Mouse (Mus musculus) kidney, postnatal 0 days (tissue): ENCODE data around the gene Dgkg. TPM values are rescaled to one million over a fixed set of nuclear protein-coding genes. Genes with fewer than 3 reads are reported as not detected.

Source experiments
- ATAC-seq: fragments of 200-750 bp; cut with Nextera tagmentation; replicated peaks from 2 replicates; pipeline ENCODE4 v1.8.0; 2017; ENCODE audit warnings: low read depth, moderate number of reproducible peaks, moderate TSS enrichment, moderate library complexity; ENCODE audit not compliant: low FRiP score
- DNase-seq: peaks from one replicate; pipeline ENCODE4 v3.0.0-alpha.2; 2016; ENCODE audit warnings: low spot score
- H3K27ac ChIP-seq: fragments of 300-500 bp; sonication (generic); 2 replicates; pipeline ENCODE4 v1.5.1; 2014; ENCODE audit warnings: mild to moderate bottlenecking
- H3K27me3 ChIP-seq: fragments of 300-500 bp; sonication (generic); 2 replicates; pipeline ENCODE4 v1.6.1; 2014; ENCODE audit warnings: low read length, mixed read lengths; ENCODE audit not compliant: insufficient read depth
- H3K36me3 ChIP-seq: fragments of 300-500 bp; sonication (generic); 2 replicates; pipeline ENCODE4 v1.6.1; 2014; ENCODE audit warnings: low read length, mixed read lengths; ENCODE audit not compliant: insufficient read depth
- H3K4me1 ChIP-seq: fragments of 300-500 bp; sonication (generic); replicated peaks from 2 replicates; pipeline ENCODE4 v1.6.1; 2014; ENCODE audit warnings: antibody characterized with exemption, low read length, mixed read lengths; ENCODE audit not compliant: insufficient read depth
- H3K4me2 ChIP-seq: fragments of 300-500 bp; sonication (generic); 2 replicates; pipeline ENCODE4 v1.6.1; 2014; ENCODE audit warnings: mild to moderate bottlenecking, low read length, moderate library complexity, mixed read lengths
- H3K4me3 ChIP-seq: fragments of 300-500 bp; sonication (generic); replicated peaks from 2 replicates; pipeline ENCODE4 v1.5.1; 2014; ENCODE audit warnings: low read depth, low read length
- H3K9ac ChIP-seq: fragments of 300-500 bp; sonication (generic); 2 replicates; pipeline ENCODE4 v1.6.1; 2014; ENCODE audit warnings: low read depth, low read length
- H3K9me3 ChIP-seq: fragments of 300-500 bp; sonication (generic); replicated peaks from 2 replicates; pipeline ENCODE4 v1.6.1; 2016; ENCODE audit warnings: low read length, inconsistent platforms, mixed read lengths
- CTCF ChIP-seq: IDR thresholded peaks from 2 replicates; pipeline ENCODE4 v1.5.1; 2016; ENCODE audit warnings: antibody characterized with exemption, low read depth, mild to moderate bottlenecking, moderate library complexity
- whole genome bisulfite sequencing: fragments of 180-500 bp; shearing (Covaris S2); extraction: QIAGEN DNeasy Blood & Tissue Kit; methylation state at CpG from one replicate; pipeline ENCODE4 v1.1.7; 2014; 5-methylcytosine and 5-hydroxymethylcytosine counted together
- polyA plus RNA-seq: library from polyadenylated mRNA; unstranded; fragments of >200 nt; fragmentation: Nextera tagmentation; extraction: Ambion mirVana; gene quantifications from 2 replicates; pipeline ENCODE4 v1.2.1, GENCODE M21; 2015

Gene Dgkg
- polyA plus RNA-seq, 1 experiment from 2014 or later, result 0.67 TPM

DNA sequence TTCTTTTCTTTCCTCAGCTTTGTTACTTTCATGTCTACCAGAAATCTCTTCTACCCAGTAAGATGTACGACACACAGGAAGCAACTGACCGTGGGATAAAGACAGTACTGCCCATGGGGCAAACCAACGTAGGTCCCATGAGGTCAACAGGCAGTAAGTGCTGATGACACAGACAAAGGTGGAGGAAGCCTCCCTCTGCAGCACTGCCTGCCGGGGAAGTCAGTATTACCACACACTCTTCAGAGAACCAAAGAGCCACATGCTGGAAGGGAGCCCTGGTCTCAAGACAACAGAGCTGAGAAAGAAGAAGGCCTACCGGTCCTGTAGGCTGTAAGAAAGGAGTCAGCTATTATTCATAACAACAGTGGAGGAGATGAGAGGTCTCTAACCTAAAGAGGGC, 67.4 kb downstream of the Dgkg start:
- Histone ChIP-seq H3K4me3 (no peak overlapping the region), H3K4me1 (no peaks in the 10 kb centered on the region), H3K9me3 (no peaks in the 10 kb centered on the region), H3K4me2 (no peak overlapping the region), H3K36me3 (no peaks in the 10 kb centered on the region), H3K27ac (no peak overlapping the region), H3K27me3 (no peaks in the 10 kb centered on the region), H3K9ac (no peak overlapping the region)
- WGBS, result 69% methylated on average over 5 of the region's 5 CpGs
- DNase-seq (no peak), ATAC-seq (no peak)
- TF ChIP-seq CTCF, result no peak

DNA sequence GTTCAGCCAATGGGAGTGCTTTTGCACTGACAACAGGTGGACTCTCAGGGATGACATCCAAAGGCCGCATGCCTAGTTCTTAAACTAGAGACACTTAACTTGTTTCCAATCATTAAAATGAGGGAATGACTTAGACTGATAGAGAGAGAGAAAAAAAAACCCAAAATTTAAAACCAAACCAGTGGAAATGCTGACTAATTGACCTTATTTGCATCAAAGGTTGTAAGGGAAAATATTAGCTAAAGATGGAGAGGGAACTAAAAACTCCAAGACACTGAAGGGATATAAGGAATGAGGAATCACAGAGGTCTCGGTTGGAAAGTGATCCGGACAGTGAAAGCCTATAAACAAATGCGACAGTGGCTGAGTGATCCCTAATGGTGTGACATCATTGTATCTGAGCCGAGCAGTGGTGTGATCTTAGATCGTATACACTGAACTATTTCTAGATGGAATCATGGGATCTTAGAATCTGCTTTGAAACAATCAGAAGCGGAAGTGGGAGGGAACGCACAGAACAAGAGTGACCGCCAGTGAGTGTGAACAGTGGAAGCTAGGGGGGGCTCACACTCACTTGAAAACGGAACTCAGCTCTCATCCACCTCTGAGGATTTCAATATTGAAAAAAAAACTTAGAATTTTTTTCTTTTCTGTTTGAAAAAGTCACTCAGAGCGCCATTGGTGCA, 70.7 kb downstream of the Dgkg start:
- no peaks in the 10 kb centered on the region for H3K9me3 ChIP-seq
- no peak overlapping the region for H3K27ac ChIP-seq
- no peaks in the 10 kb centered on the region for H3K4me1 ChIP-seq
- no peak for DNase-seq
- 81% methylated on average over 11 of the region's 11 CpGs for WGBS
- H3K9ac ChIP-seq, result no peak overlapping the region
- no peak overlapping the region for H3K4me3 ChIP-seq
- no peak for TF ChIP-seq CTCF
- H3K27me3 ChIP-seq, result no peaks in the 10 kb centered on the region
- no peak for ATAC-seq
- no peaks in the 10 kb centered on the region for H3K36me3 ChIP-seq
- H3K4me2 ChIP-seq, result no peak overlapping the region

DNA sequence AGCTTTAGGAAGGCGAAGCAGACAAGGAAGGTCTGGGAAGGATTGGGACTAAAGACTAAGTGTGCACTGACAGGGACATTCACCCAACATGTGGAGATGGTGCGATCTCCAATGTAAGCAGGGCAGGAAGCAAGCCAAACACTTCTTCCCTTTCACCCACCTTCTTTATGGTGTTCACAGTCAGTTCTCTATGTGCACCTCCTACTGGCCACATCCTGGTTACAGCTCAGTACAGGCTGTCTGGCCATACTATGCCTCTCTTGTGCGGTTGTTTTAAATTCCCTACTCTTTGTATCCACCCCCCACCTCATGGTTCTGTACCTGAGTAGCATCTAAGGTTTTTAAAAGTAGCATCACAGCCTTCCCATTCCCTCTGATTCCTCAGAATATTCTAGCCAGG, 71.5 kb downstream of the Dgkg start:
- no peak for ATAC-seq
- Histone ChIP-seq H3K27me3 (no peaks in the 10 kb centered on the region), H3K9me3 (no peaks in the 10 kb centered on the region), H3K4me2 (no peak overlapping the region), H3K36me3 (no peaks in the 10 kb centered on the region), H3K9ac (no peak overlapping the region), H3K27ac (no peak overlapping the region), H3K4me3 (no peak overlapping the region), H3K4me1 (no peaks in the 10 kb centered on the region)
- 87% methylated on average over 3 of the region's 3 CpGs for WGBS
- TF ChIP-seq CTCF, result peak; percentile 14; the same call in 1 of the 2 replicates
- no peak for DNase-seq

DNA sequence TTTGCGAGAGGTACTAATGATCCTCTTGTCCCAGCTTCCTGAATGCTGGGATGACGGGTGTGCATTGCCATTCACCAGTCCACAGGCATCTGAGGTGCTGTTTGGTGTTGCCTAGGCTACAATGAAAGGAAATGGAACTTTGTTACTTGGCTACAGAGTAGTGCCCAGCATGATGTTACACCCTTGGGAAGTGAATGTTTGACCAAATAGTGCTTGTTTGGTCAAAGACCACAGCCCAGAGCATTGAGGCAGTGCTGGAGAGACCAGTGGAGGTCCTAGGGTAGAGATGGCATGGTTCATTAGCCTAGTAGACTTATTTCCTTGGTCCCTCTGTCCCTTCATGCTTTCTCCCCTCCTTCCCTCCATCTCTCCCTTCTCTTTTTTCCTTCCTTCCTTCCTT, 73.6 kb downstream of the Dgkg start:
- TF ChIP-seq CTCF, result no peak
- Histone ChIP-seq H3K27me3 (no peaks in the 10 kb centered on the region), H3K4me1 (no peaks in the 10 kb centered on the region), H3K4me3 (no peak overlapping the region), H3K27ac (no peak overlapping the region), H3K9me3 (no peaks in the 10 kb centered on the region), H3K4me2 (no peak overlapping the region), H3K36me3 (no peaks in the 10 kb centered on the region), H3K9ac (no peak overlapping the region)
- DNase-seq, result no peak
- no peak for ATAC-seq
- WGBS, result 60% methylated on average over 2 of the region's 2 CpGs

DNA sequence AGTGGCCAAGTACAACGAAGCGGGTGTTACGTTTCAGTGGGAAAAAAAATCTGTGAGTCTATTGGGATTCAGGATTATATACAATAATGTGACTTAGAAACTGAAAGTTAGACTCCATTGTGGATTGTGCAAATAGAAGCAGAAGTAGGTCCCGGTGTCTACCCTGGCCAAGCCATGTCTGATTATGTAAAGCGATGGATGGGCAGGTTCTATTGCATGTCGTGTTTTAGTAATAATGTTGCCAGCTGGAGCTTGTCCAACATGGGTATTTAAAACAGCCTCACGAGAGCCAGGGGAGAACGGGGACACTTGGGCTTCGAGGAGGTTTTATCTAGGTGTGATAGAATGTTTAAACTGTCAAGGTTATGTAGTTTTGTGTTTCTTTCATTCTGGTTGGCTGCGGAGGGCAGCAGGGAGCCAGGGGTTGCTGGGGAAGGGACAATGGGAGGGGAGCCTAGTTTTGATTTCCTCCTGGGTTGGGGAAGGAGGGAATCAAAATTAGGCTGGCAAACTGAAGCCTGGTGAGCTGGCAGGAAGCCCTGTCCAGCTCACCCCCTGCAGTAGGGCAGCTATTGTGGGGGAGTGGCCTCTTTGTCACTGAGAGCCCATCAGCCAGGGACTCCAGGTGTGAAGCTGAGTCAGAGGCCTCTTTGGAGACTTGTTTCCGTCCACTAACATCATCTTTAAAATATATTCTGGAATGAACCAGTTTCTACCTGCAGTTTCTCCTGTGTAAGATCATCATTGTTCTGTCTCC, 74.7 kb downstream of the Dgkg start:
- 51% methylated on average over 11 of the region's 11 CpGs for whole genome bisulfite sequencing
- no peak for TF ChIP-seq CTCF
- no peak overlapping the region for H3K4me2 ChIP-seq
- no peak overlapping the region for H3K27ac ChIP-seq
- no peaks in the 10 kb centered on the region for H3K4me1 ChIP-seq
- no peaks in the 10 kb centered on the region for H3K27me3 ChIP-seq
- no peak overlapping the region for H3K4me3 ChIP-seq
- no peaks in the 10 kb centered on the region for H3K36me3 ChIP-seq
- no peak overlapping the region for H3K9ac ChIP-seq
- no peaks in the 10 kb centered on the region for H3K9me3 ChIP-seq
- DNase-seq (no peak), ATAC-seq (no peak)

DNA sequence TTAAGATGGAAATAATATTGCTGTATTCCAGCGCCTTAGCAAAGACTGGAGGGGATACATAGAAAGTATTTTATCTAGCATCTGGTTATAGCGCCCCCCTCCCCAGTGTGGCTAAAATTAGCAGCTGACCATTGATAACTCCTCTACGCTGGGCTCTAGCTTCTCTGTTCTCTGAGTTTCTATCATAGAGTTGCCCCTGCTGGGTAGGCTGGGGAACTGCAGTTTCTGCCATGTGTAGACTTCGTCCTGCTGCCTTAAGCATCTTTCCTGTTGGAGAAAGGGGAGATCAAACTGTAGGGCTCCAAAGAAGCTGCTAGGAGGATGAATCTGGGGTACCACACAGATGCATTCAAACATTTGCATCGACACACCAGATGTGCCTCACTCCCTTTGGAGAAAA, 76.9 kb downstream of the Dgkg start:
- Histone ChIP-seq H3K27ac (no peak overlapping the region), H3K4me1 (no peaks in the 10 kb centered on the region), H3K27me3 (no peaks in the 10 kb centered on the region), H3K4me2 (no peak overlapping the region), H3K9ac (no peak overlapping the region), H3K36me3 (no peaks in the 10 kb centered on the region), H3K4me3 (no peak overlapping the region), H3K9me3 (no peaks in the 10 kb centered on the region)
- TF ChIP-seq CTCF, result peak; percentile 65
- ATAC-seq, result no peak
- peak; percentile 65 for DNase-seq
- WGBS, result 47% methylated on average over 5 of the region's 5 CpGs
